Mouse (Mus musculus) limb, embryonic 14.5 days (tissue): ENCODE measurements at regions not wholly inside any gene's neighbourhood (a gene's known extent, or its start where the extent isn't known, plus 50 kb on each side); places are given as distances from the start of the nearest gene placed in this dataset.

ENCODE experiments used
- ATAC-seq: fragments of 200-750 bp; cut with Nextera tagmentation; 2 replicates; pipeline ENCODE4 v1.8.0; 2017; ENCODE audit warnings: low read depth, moderate number of reproducible peaks, moderate TSS enrichment; ENCODE audit not compliant: low FRiP score
- DNase-seq: peaks from one replicate; pipeline ENCODE4 v3.0.0-alpha.2; 2015; ENCODE audit warnings: low spot score
- H3K27ac ChIP-seq: fragments of 300-500 bp; sonication (generic); replicated peaks from 2 replicates; pipeline ENCODE4 v1.5.1; 2014; ENCODE audit warnings: low read depth, mild to moderate bottlenecking, low read length, moderate library complexity, mixed read lengths
- H3K27me3 ChIP-seq: fragments of 300-500 bp; sonication (generic); 2 replicates; pipeline ENCODE4 v1.6.1; 2014; ENCODE audit warnings: low read length, mixed read lengths; ENCODE audit not compliant: control insufficient read depth, insufficient read depth
- H3K36me3 ChIP-seq: fragments of 300-500 bp; sonication (generic); 2 replicates; pipeline ENCODE4 v1.6.1; 2014; ENCODE audit warnings: mild to moderate bottlenecking, low read length, moderate library complexity, mixed read lengths; ENCODE audit not compliant: control insufficient read depth, insufficient read depth
- H3K4me1 ChIP-seq: fragments of 300-500 bp; sonication (generic); 2 replicates; pipeline ENCODE4 v1.6.1; 2014; ENCODE audit warnings: antibody characterized with exemption, low read length, mixed read lengths; ENCODE audit not compliant: control insufficient read depth, insufficient read depth
- H3K4me2 ChIP-seq: fragments of 300-500 bp; sonication (generic); replicated peaks from 2 replicates; pipeline ENCODE4 v1.6.1; 2014; ENCODE audit warnings: low read depth, mild to moderate bottlenecking, low read length, moderate library complexity; ENCODE audit not compliant: severe bottlenecking
- H3K4me3 ChIP-seq: fragments of 300-500 bp; sonication (generic); replicated peaks from 2 replicates; pipeline ENCODE4 v1.5.1; 2014; ENCODE audit warnings: low read length
- H3K9ac ChIP-seq: fragments of 300-500 bp; sonication (generic); 2 replicates; pipeline ENCODE4 v1.6.1; 2014; ENCODE audit warnings: mild to moderate bottlenecking, low read depth, low read length, moderate library complexity; ENCODE audit not compliant: severe bottlenecking
- H3K9me3 ChIP-seq: fragments of 300-500 bp; sonication (generic); 2 replicates; pipeline ENCODE4 v1.6.1; 2016; ENCODE audit warnings: low read length; ENCODE audit not compliant: control insufficient read depth
- POLR2A ChIP-seq: fragments of 200-500 bp; IDR thresholded peaks from 2 replicates; pipeline ENCODE4 v1.8.0; 2012; ENCODE audit warnings: inconsistent platforms, mild to moderate bottlenecking, moderate library complexity, borderline replicate concordance; ENCODE audit not compliant: insufficient read depth, insufficient read length; ENCODE audit errors: extremely low read depth
- WGBS: fragments of 180-500 bp; shearing (Covaris S2); extraction: QIAGEN DNeasy Blood & Tissue Kit; methylation state at CpG from one replicate; pipeline ENCODE4 v1.1.7; 2014; 5-methylcytosine and 5-hydroxymethylcytosine counted together

GRCm38 (mm10) chr6:31644504-31644903 is 80.7 kb upstream of the Podxl start:
- ATAC-seq = no peak
- Histone ChIP-seq H3K36me3 (no peaks in the 10 kb centered on the region), H3K4me2 (no peak overlapping the region), H3K4me3 (no peak overlapping the region), H3K27ac (no peak overlapping the region), H3K9me3 (no peaks in the 10 kb centered on the region), H3K9ac (no peak overlapping the region), H3K27me3 (no peaks in the 10 kb centered on the region), H3K4me1 (peaks cover 8% of the 10 kb centered on the region; the same call in 1 of the 2 replicates)
- WGBS = 82% methylated on average over 5 of the region's 5 CpGs
- no peak for TF ChIP-seq POLR2A
- no peak for DNase-seq

- DNase-seq (peak; percentile 30), ATAC-seq (peak; percentile 36; the same call in 1 of the 2 replicates)
- H3K27me3 ChIP-seq = no peaks in the 10 kb centered on the region
- no peak overlapping the region for H3K4me3 ChIP-seq
- no peak overlapping the region for H3K9ac ChIP-seq
- TF ChIP-seq POLR2A = no peak
- 29% methylated on average over 13 of the region's 13 CpGs for whole genome bisulfite sequencing
- H3K27ac ChIP-seq = 0 out of 2 replicates have a peak overlapping the region, but pooled peaks have one; percentile 26
- H3K4me1 ChIP-seq = peaks cover 8% of the 10 kb centered on the region; the same call in 1 of the 2 replicates
- no peaks in the 10 kb centered on the region for H3K36me3 ChIP-seq
- no peaks in the 10 kb centered on the region for H3K9me3 ChIP-seq
- H3K4me2 ChIP-seq = peak overlapping the region; percentile 31
Observed at GRCm38 (mm10) chr6:31642451-31642942, 78.7 kb upstream of the Podxl start.

GRCm38 (mm10) chr6:31640745-31641144 is 77.0 kb upstream of the Podxl start:
- no peak for TF ChIP-seq POLR2A
- H3K27ac ChIP-seq = no peak overlapping the region
- no peak overlapping the region for H3K4me2 ChIP-seq
- DNase-seq (no peak), ATAC-seq (no peak)
- no peak overlapping the region for H3K9ac ChIP-seq
- no peak overlapping the region for H3K4me3 ChIP-seq
- H3K9me3 ChIP-seq = no peaks in the 10 kb centered on the region
- H3K27me3 ChIP-seq = no peaks in the 10 kb centered on the region
- H3K4me1 ChIP-seq = peaks cover 8% of the 10 kb centered on the region; the same call in 1 of the 2 replicates
- WGBS = 60% methylated on average over 2 of the region's 2 CpGs
- H3K36me3 ChIP-seq = no peaks in the 10 kb centered on the region

- no peak overlapping the region for H3K9ac ChIP-seq
- peak; percentile 60 for DNase-seq
- no peak for TF ChIP-seq POLR2A
- H3K4me3 ChIP-seq = no peak overlapping the region
- WGBS = 16% methylated on average over 2 of the region's 2 CpGs
- no peaks in the 10 kb centered on the region for H3K27me3 ChIP-seq
- no peaks in the 10 kb centered on the region for H3K9me3 ChIP-seq
- H3K4me2 ChIP-seq = no peak overlapping the region
- no peaks in the 10 kb centered on the region for H3K36me3 ChIP-seq
- peak; percentile 54 for ATAC-seq
- H3K27ac ChIP-seq = no peak overlapping the region
- H3K4me1 ChIP-seq = peaks cover 8% of the 10 kb centered on the region; the same call in 1 of the 2 replicates
Observed at GRCm38 (mm10) chr6:31639460-31639859, 75.7 kb upstream of the Podxl start.

GRCm38 (mm10) chr6:31638434-31639220 is 74.8 kb upstream of the Podxl start:
- no peak for TF ChIP-seq POLR2A
- no peak overlapping the region for H3K27ac ChIP-seq
- ATAC-seq = no peak
- no peaks in the 10 kb centered on the region for H3K36me3 ChIP-seq
- peaks cover 8% of the 10 kb centered on the region; the same call in 1 of the 2 replicates for H3K4me1 ChIP-seq
- no peak overlapping the region for H3K9ac ChIP-seq
- no peak overlapping the region for H3K4me3 ChIP-seq
- H3K27me3 ChIP-seq = no peaks in the 10 kb centered on the region
- DNase-seq = no peak
- WGBS = 62% methylated on average over 13 of the region's 13 CpGs
- H3K4me2 ChIP-seq = no peak overlapping the region
- H3K9me3 ChIP-seq = no peaks in the 10 kb centered on the region
